Mouse (Mus musculus) macrophage (primary cell): Measurements from ENCODE around the gene Gm28891. TPM values are rescaled to one million over a fixed set of nuclear protein-coding genes. Genes with fewer than 3 reads are reported as not detected.
"Not testable (repeated sequence)": the region's sequence is repeated elsewhere in the genome, so short reads cannot be mapped to it uniquely, and the experiment has no call there.

Source experiments
- H3K27ac ChIP-seq: fragments of 350-480 bp; formaldehyde crosslinking; 2 replicates; pipeline ENCODE4 v1.9.0; 2021
- H3K36me3 ChIP-seq: fragments of 350-480 bp; formaldehyde crosslinking; 2 replicates; pipeline ENCODE4 v1.9.0; 2021; ENCODE audit errors: inconsistent target
- H3K4me3 ChIP-seq: fragments of 350-480 bp; formaldehyde crosslinking; 2 replicates; pipeline ENCODE4 v1.9.0; 2021; ENCODE audit errors: inconsistent target
- H3K79me2 ChIP-seq: fragments of 350-480 bp; formaldehyde crosslinking; 2 replicates; pipeline ENCODE4 v1.9.0; 2021; ENCODE audit errors: inconsistent target
- WGBS: methylation state at CpG from one replicate; pipeline ENCODE4 v1.1.7; 2026; ENCODE audit warnings: inconsistent platforms; ENCODE audit not compliant: missing documents; 5-methylcytosine and 5-hydroxymethylcytosine counted together
- polyA plus RNA-seq: library from polyadenylated mRNA; stranded (reverse); fragments of 250-400 nt; gene quantifications from 3 replicates; pipeline ENCODE4 v1.2.4, GENCODE M21; 2018; ENCODE audit warnings: inconsistent platforms
- total RNA-seq, 78 experiments: library from RNA; depleted of rRNA; stranded (reverse); fragments of 250-400 nt; gene quantifications; 1 replicate in 9 of 78; 2 replicates in 24 of 78; 3 replicates in 43 of 78; 4 replicates in 2 of 78; pipeline ENCODE4 v1.2.4; 2018; ENCODE audit warnings: inconsistent platforms in 56 of 78

Gm28891 gene
- total RNA-seq (2018; cell fraction: chromatin; rRNA removed): not detected
- total RNA-seq (2018; cell fraction: cytosol; rRNA removed): not detected
- total RNA-seq (2018; cell fraction: nucleus; rRNA removed): not detected
- polyA plus RNA-seq: not detected in 3 replicates

DNA sequence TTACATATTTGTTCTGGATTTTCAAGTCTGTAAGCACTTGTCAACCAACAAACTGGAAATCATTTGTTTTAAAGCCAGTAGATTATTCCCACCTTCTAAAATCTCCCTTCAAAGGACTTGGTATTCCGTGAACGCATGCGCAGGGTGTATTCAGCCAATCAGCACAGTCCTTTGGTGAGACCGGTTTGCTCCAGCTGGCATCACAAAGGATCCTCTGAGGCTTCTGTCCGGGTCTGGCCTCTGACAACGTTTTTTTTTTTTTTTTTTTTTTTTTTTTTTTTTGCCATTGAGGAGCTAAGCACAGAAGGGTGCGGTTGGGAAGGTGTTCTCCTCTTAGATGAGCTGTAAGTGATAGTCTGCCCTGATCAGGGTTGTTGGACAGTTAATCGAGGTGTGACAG is at the start of gene Gm28891:
TSS of gene Gm28891 (plus strand) at position 301 of the 400 bp plus-strand sequence.
- H3K27ac ChIP-seq, H3K36me3 ChIP-seq, H3K79me2 ChIP-seq, H3K4me3 ChIP-seq: not testable (repeated sequence)
- WGBS: no CpG with 5 or more reads among the region's 8 CpGs
